Mouse (Mus musculus) inflammation-experienced regulatory T-cells, adult 6 months (primary cell): ENCODE results near the gene Prkag3. TPM values are rescaled to one million over a fixed set of nuclear protein-coding genes. Genes with fewer than 3 reads are reported as not detected.

Experiments
- ATAC-seq: one replicate; pipeline ENCODE4 v1.8.0; 2017
- polyA plus RNA-seq, 3 experiments: library from polyadenylated mRNA; unstranded; fragments of 100-300 nt; shearing (Covaris generic); gene quantifications; one replicate each; pipeline ENCODE4 v1.2.1; 2017

Prkag3 gene
- polyA plus RNA-seq, 3 experiments from 2014 or later, result not detected

DNA sequence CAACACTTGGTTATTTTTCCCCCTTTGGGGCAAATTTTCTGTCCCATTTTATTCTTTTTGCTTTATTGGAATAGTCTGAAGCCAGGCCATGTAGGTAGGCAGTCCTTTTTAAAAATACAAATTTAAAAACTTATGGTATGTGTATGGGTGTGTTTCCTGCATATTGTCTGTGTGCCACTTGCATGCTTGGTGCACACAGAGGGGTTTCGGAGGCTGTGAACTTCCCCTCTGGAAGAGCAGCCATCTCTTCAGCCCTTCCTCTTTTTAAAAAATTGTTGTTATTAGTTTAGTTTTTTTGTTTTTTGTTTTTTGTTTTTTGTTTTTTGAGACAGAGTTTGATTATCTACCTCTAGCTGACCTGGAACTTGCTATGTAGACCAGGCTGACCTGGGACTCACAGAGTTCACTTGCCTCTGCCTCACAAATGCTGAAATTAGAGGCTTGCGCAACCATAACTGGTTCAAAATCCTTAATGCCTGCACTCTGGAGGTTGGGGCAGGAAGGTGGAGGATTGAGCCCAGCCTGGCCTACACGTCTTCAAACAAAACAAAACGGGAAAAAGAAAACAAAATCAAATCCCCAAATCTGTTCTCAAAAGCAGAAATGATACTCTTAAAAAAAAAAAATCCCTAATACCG lies 36.4 kb downstream of the Prkag3 start:
- ATAC-seq, result no peak

DNA sequence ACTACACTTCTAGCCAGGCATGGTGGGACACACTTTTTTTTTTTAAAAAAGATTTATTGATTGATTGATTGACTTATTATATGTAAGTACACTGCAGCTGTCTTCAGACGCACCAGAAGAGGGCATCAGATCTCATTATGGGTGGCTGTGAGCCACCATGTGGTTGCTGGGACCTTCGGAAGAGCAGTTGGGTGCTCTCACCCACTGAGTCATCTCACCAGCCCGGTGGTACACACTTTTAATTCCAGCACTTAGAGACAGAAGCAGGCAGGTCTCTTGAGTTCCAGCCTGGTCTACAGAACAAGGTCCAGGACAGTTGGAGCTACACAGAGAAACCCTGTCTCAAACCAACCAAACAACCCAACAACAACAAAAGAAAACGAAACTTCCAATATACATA lies 37.0 kb downstream of the Prkag3 start:
- no peak for ATAC-seq

- no peak for ATAC-seq
Measured at GRCm38 (mm10) chr1:74709566-74709965, 39.5 kb downstream of the Prkag3 start.

- no peak for ATAC-seq
Measured at GRCm38 (mm10) chr1:74705016-74705415, 44.0 kb downstream of the Prkag3 start.

DNA sequence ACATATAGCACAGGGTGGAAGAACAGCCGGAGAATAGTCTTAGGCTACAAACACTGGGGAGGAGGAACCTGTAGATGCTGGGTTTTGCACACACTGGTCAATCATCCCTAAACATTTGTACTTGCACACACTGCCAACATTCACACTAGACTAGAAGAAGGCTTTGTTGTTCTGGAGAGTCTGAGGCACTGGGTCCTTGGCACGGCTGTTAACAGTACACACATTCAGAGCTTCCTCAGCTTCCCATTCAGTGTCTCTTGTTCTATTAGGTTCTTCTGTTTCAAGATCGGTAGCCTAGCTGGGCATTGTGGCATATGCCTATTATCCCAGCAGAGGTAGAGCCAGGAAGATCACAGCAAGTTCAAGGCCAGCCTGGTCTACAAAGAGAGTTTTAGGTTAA lies 44.9 kb downstream of the Prkag3 start:
- no peak for ATAC-seq

DNA sequence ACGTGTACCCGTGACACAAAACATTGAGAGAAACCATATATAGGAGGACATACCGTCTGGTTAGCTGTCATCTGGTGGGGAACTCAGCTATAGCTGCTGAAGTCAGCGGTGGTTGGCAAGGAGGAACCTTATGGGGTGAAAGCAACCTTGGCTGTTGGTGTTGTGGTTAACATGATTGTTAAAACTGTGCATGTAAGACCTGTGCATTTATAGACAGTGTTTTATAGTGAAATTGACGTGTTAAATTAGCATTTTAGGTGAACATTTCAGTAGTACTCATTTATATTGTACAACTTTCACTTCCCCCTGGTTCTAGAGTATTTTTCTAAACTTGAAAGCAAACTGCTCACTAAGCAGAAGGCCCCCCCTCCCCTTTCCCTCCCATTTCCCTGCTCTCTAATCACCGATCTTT lies 46.9 kb downstream of the Prkag3 start:
- ATAC-seq, result no peak

DNA sequence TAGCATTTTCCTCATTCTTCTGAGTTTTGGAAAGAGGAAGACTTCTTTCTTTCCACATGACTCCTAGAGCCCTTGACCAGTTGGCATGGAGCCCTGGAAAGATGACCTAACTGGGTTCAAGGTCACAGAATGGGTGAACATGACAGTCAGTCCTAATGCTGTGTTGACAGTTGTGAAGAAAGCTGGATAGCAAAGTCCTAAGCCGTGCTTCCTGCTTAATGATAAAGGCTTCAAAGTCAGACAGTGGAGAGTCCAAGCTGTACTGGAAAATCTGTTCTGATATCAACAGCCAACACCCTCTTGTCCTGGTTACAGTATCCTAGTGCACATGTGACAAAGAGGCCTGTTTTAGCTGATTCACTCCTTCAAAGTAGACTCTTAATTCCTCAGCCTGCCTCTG lies 50.2 kb downstream of the Prkag3 start:
- no peak for ATAC-seq

DNA sequence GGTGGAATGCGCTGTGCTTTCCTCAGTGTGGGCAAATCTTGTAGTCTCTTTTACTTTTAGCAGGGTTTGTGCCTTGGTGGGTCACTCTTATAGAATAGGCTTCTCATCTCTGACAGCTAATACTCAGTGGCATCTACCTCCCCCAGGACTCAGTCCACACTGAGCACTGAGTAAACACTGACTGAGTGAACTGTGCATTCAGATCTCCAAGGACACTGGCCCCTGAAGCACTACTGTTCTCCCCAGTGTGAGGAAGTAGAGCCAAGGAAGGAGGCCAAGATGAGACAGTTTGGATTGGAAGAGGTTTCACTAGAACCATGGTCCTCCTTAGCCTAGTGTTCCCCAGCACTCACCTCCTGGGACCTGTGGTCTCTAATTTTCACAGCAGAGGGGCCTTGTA lies 50.7 kb downstream of the Prkag3 start:
- no peak for ATAC-seq

DNA sequence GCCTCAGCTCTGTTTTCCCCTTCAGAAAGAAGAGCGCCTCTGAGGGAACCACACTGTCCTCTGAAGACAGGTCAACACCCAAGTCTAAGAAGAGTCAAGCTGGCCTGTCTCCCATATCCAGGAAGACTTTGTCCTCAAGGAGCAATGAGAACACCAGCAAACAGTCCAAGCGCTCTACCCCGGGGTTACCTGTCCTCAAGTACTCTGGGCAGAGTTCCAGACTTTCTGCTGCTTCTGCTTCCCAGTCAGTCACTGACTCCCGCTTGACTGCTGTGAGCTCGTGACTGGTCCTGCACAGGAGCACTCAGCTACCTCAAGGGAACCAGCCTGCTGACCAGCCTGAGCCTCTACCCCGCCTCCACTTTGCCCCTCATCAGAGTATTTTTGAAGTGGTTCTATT lies 51.6 kb downstream of the Prkag3 start:
- ATAC-seq, result no peak

DNA sequence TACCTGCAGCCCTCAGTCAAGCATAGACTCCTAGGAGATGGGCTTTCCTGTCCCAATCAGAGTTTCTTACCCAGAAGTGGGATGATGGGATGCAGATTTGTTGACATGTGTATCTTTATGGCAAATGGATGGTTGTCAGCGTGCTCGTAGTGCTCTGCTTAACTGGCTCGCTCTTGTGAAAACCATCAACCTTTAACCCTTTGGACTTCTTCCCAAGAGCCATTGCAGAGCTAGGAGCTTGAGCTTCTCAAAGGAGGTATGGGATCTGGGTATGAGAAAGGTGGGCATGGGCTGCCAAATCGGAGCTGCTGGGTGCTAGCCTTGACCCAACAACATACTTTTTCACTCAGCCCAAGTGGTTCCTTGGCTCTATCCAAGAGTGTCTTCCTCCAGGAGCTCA lies 53.2 kb downstream of the Prkag3 start:
- ATAC-seq, result no peak

DNA sequence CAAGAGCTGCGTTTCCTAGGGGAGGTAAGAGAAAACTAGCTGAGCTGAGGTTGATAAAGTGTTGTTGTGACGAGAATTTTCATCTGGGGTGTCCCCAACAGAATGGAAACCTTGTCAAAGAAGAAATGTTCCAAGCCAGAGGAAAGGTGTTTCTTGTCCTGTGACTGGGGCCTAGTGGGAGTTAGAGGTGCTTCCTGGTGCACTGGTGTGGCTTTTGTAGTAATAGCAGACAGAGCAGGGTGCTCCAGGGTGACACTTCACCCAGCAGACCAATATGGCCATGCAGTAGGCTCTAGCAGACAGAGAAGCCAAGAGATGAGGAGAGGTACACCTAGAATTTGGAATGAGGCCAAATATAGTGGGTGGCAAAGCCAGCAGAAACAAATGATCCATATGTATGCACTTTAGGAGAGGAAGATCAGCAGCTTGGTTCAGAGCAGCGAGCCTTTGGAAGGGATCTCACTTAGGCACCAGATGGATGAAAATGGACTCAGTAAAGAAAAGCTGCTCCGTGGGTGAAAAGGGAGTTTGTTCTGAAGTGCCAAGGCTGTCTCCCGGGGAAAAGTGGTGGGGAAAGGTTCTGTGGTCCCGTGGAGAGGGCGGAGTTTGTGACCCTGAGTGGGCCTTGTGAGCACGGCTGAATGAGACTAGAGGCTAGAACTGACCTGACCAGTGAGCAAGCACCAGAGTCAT lies 55.0 kb downstream of the Prkag3 start:
- ATAC-seq, result no peak

Other genes starting within 250 kb of the Prkag3 start
- 10 to 100 TPM; 39.4 to 72.2 (median 52.6) TPM for gene Cnot9, start 243.2 kb downstream of the Prkag3 start, polyA plus RNA-seq
- 1 to 10 TPM; 1.1 to 5.6 (median 2.5) TPM for gene Plcd4, start 206.3 kb downstream of the Prkag3 start, polyA plus RNA-seq
- gene Usp37, start 204.9 kb downstream of the Prkag3 start, polyA plus RNA-seq, result 10 to 100 TPM; 29.2 to 30.1 (median 29.4) TPM
- 10 to 100 TPM in 2 of 3 experiments, 1 to 10 TPM in 1; 8.3 to 20.9 (median 11.0) TPM for gene Zfp142, start 161.0 kb downstream of the Prkag3 start, polyA plus RNA-seq
- gene Bcs1l, start 160.9 kb downstream of the Prkag3 start, polyA plus RNA-seq, result 10 to 100 TPM; 11.1 to 16.0 (median 15.5) TPM
- gene Rnf25, start 147.8 kb downstream of the Prkag3 start, polyA plus RNA-seq, result 10 to 100 TPM; 19.2 to 25.0 (median 22.0) TPM
- not detected for gene Stk36, start 147.8 kb downstream of the Prkag3 start, polyA plus RNA-seq
- 10 to 100 TPM in 2 of 3 experiments, 1 to 10 TPM in 1; 8.1 to 15.9 (median 14.8) TPM for gene Ttll4, start 87.5 kb downstream of the Prkag3 start, polyA plus RNA-seq
- gene Cyp27a1, start 35.6 kb downstream of the Prkag3 start, polyA plus RNA-seq, result 1 to 10 TPM in 1 of 3 experiments, not detected in 2; 1.4 TPM
- gene Wnt6, start 22.7 kb upstream of the Prkag3 start, polyA plus RNA-seq, result not detected
- gene Wnt10a, start 42.3 kb upstream of the Prkag3 start, polyA plus RNA-seq, result under 1 TPM in 1 of 3 experiments, not detected in 2; 0.19 TPM
- not detected for gene Cdk5r2, start 105.7 kb upstream of the Prkag3 start, polyA plus RNA-seq
- gene Fev, start 136.2 kb upstream of the Prkag3 start, polyA plus RNA-seq, result not detected
- not detected for gene Cryba2, start 143.9 kb upstream of the Prkag3 start, polyA plus RNA-seq
- gene Cfap65, start 186.4 kb upstream of the Prkag3 start, polyA plus RNA-seq, result not detected
- not detected for gene Ihh, start 202.5 kb upstream of the Prkag3 start, polyA plus RNA-seq